Mouse (Mus musculus): Measurements from ENCODE around the gene Pdxk.
"Not testable (repeated sequence)": the region's sequence is repeated elsewhere in the genome, so short reads cannot be mapped to it uniquely, and the experiment has no call there.

Gene Pdxk

GRCm38 (mm10) chr10:78417888-78418287 lies 46.9 kb downstream of the Pdxk start:
- DNase-seq (ENCODE audit: low spot score in 2 of 2), result no peak

GRCm38 (mm10) chr10:78414936-78415335 lies 49.8 kb downstream of the Pdxk start:
- DNase-seq (ENCODE audit: low spot score in 2 of 2), result not testable (repeated sequence)

- no peak for DNase-seq (ENCODE audit: low spot score in 2 of 2)
Measured at GRCm38 (mm10) chr10:78413152-78413520, 51.6 kb downstream of the Pdxk start.

GRCm38 (mm10) chr10:78412319-78413151 lies 52.2 kb downstream of the Pdxk start, which contains the start of gene Rrp1:
TSS of gene Rrp1 (minus strand) at chr10:78413043.
- peak; percentile 97 for DNase-seq (ENCODE audit: low spot score in 2 of 2)

- DNase-seq (ENCODE audit: low spot score in 2 of 2), result no peak
Measured at GRCm38 (mm10) chr10:78411851-78412250, 52.9 kb downstream of the Pdxk start.

GRCm38 (mm10) chr10:78409035-78409788 lies 55.6 kb downstream of the Pdxk start:
- DNase-seq (ENCODE audit: low spot score in 2 of 2), result no peak

- DNase-seq (ENCODE audit: low spot score in 2 of 2), result no peak
Measured at GRCm38 (mm10) chr10:78407132-78407531, 57.6 kb downstream of the Pdxk start.

- no peak for DNase-seq (ENCODE audit: low spot score in 2 of 2)
Measured at GRCm38 (mm10) chr10:78406152-78406551, 58.6 kb downstream of the Pdxk start.

- no peak for DNase-seq (ENCODE audit: low spot score in 2 of 2)
Measured at GRCm38 (mm10) chr10:78402301-78402922, 62.4 kb downstream of the Pdxk start.

- no peak for DNase-seq (ENCODE audit: low spot score in 2 of 2)
Measured at GRCm38 (mm10) chr10:78401127-78401526, 63.6 kb downstream of the Pdxk start.

GRCm38 (mm10) chr10:78399090-78399657 lies 65.6 kb downstream of the Pdxk start:
- DNase-seq (ENCODE audit: low spot score in 2 of 2), result peak; percentile 62 to 71

- no peak for DNase-seq (ENCODE audit: low spot score in 2 of 2)
Measured at GRCm38 (mm10) chr10:78396625-78396885, 68.2 kb downstream of the Pdxk start.

- DNase-seq (ENCODE audit: low spot score in 2 of 2), result peak; percentile 95 to 97
Measured at GRCm38 (mm10) chr10:78395819-78396624, 68.8 kb downstream of the Pdxk start.

GRCm38 (mm10) chr10:78395377-78395776 lies 69.4 kb downstream of the Pdxk start:
- DNase-seq (ENCODE audit: low spot score in 2 of 2), result no peak

GRCm38 (mm10) chr10:78392072-78392471 lies 72.7 kb downstream of the Pdxk start:
- DNase-seq (ENCODE audit: low spot score in 2 of 2), result peak; percentile 88 to 90

- no peak for DNase-seq (ENCODE audit: low spot score in 2 of 2)
Measured at GRCm38 (mm10) chr10:78390982-78391470, 73.7 kb downstream of the Pdxk start.

- DNase-seq (ENCODE audit: low spot score in 2 of 2), result peak; percentile 78 to 81
Measured at GRCm38 (mm10) chr10:78388216-78388980, 76.4 kb downstream of the Pdxk start.

All from right cerebral cortex, postnatal 10 days (tissue).